Mouse (Mus musculus): Measurements from ENCODE around the gene Fam107b. TPM values are rescaled to one million over a fixed set of nuclear protein-coding genes. Genes with fewer than 3 reads are reported as not detected.

The Fam107b gene
- polyA plus RNA-seq, 1 experiment from 2014 or later, result 34.4 TPM

DNA sequence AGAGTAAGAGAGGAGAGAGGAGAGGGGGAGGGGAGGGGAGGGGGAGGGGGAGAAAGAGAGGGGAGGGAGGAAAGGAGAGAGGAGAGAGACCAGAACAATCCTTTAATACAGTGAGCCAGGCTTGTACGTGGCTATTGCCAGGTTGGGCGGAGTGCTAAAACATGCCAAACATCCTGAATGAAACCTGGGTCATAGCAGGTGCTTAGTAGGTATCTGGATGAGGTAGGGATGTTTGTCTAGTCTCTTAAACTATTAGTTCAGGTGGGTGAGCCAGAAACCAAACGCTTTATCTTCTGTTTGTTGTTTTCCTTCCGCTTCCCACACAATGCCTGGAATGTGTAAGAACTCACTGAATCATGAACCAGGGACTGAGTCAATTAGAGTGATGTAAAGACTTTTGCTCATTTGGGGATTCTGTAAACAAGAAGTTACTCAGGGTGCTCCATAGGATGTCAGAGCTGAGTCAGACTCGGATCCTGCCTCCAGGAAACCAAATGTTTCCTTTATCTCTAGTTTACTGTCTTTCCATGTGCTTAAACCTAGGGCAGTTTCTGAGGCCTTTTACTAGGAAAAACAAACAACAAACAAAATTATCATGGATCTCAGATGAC is 89.1 kb downstream of the Fam107b start:
- WGBS, result 44% methylated on average over 5 of the region's 5 CpGs
- ATAC-seq (replicated peaks; ENCODE audit: extremely low read depth, insufficient read depth, low FRiP score), result no peak
- no peak overlapping the region for H3K9ac ChIP-seq (ENCODE audit: low read length)

DNA sequence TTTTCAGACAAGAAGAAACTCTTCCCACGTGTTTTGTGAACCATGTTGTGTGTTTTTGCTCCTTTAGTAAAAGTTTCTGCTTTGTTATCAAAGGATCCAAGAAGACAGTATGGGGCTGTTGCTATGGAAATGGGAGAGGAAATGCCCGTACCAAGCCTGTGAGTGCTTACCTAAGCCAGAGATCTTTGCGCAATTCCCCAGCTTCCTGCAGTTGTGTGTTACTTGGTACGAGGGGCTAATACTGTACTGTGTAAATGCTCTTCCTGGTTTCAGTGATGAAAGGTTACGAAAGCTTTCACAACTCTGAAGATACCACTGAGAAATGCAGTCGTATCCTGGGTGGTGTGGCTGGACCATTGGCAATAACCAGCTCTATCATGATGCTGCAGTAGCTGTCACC is 93.8 kb downstream of the Fam107b start:
- no peaks in the 10 kb centered on the region for H3K4me1 ChIP-seq (ENCODE audit: control insufficient read depth, insufficient read depth, low read length)
- H3K9me3 ChIP-seq (replicated peaks; ENCODE audit: control insufficient read depth, low read length), result no peaks in the 10 kb centered on the region
- no peak overlapping the region for H3K27ac ChIP-seq (ENCODE audit: low read length)
- no peak overlapping the region for H3K4me2 ChIP-seq (ENCODE audit: low read depth, low read length)
- ATAC-seq (replicated peaks; ENCODE audit: extremely low read depth, insufficient read depth, low FRiP score), result no peak
- H3K36me3 ChIP-seq (ENCODE audit: control insufficient read depth, insufficient read depth), result no peaks in the 10 kb centered on the region
- H3K9ac ChIP-seq (ENCODE audit: low read length), result no peak overlapping the region
- 56% methylated on average over 6 of the region's 6 CpGs for WGBS
- no peak overlapping the region for H3K4me3 ChIP-seq (ENCODE audit: low read length)
- H3K27me3 ChIP-seq (ENCODE audit: control insufficient read depth, insufficient read depth, low read length), result no peaks in the 10 kb centered on the region

More for the DNA sequence above, 89.1 kb downstream of the Fam107b start:
- no peaks in the 10 kb centered on the region for H3K27me3 ChIP-seq (ENCODE audit: control insufficient read depth, insufficient read depth, low read length)
- H3K9me3 ChIP-seq (replicated peaks; ENCODE audit: control insufficient read depth, low read length), result no peaks in the 10 kb centered on the region
- peaks cover 12% of the 10 kb centered on the region; the same call in 1 of the 2 replicates for H3K4me1 ChIP-seq (ENCODE audit: control insufficient read depth, insufficient read depth, low read length)
- no peak overlapping the region for H3K4me2 ChIP-seq (ENCODE audit: low read depth, low read length)
- no peak overlapping the region for H3K27ac ChIP-seq (ENCODE audit: low read length)
- H3K36me3 ChIP-seq (ENCODE audit: control insufficient read depth, insufficient read depth), result no peaks in the 10 kb centered on the region
- H3K4me3 ChIP-seq (ENCODE audit: low read length), result no peak overlapping the region

GRCm38 (mm10) chr2:3668682-3669081 is 98.4 kb downstream of the Fam107b start:
- Histone ChIP-seq H3K9ac (ENCODE audit: low read length) (no peak overlapping the region), H3K9me3 (replicated peaks; ENCODE audit: control insufficient read depth, low read length) (no peaks in the 10 kb centered on the region), H3K27ac (ENCODE audit: low read length) (no peak overlapping the region), H3K4me1 (ENCODE audit: control insufficient read depth, insufficient read depth, low read length) (no peaks in the 10 kb centered on the region), H3K4me3 (ENCODE audit: low read length) (no peak overlapping the region), H3K36me3 (ENCODE audit: control insufficient read depth, insufficient read depth) (no peaks in the 10 kb centered on the region), H3K27me3 (ENCODE audit: control insufficient read depth, insufficient read depth, low read length) (no peaks in the 10 kb centered on the region), H3K4me2 (ENCODE audit: low read depth, low read length) (no peak overlapping the region)
- no peak for ATAC-seq (replicated peaks; ENCODE audit: extremely low read depth, insufficient read depth, low FRiP score)
- WGBS, result 55% methylated on average over 3 of the region's 3 CpGs

- Histone ChIP-seq H3K27ac (ENCODE audit: low read length) (no peak overlapping the region), H3K4me3 (ENCODE audit: low read length) (no peak overlapping the region), H3K9ac (ENCODE audit: low read length) (no peak overlapping the region), H3K4me1 (ENCODE audit: control insufficient read depth, insufficient read depth, low read length) (no peaks in the 10 kb centered on the region), H3K36me3 (ENCODE audit: control insufficient read depth, insufficient read depth) (no peaks in the 10 kb centered on the region), H3K27me3 (ENCODE audit: control insufficient read depth, insufficient read depth, low read length) (no peaks in the 10 kb centered on the region), H3K4me2 (ENCODE audit: low read depth, low read length) (no peak overlapping the region), H3K9me3 (replicated peaks; ENCODE audit: control insufficient read depth, low read length) (no peaks in the 10 kb centered on the region)
- no peak for ATAC-seq (replicated peaks; ENCODE audit: extremely low read depth, insufficient read depth, low FRiP score)
- 51% methylated on average over 2 of the region's 2 CpGs for WGBS
Observed at GRCm38 (mm10) chr2:3669646-3670045, 99.4 kb downstream of the Fam107b start.

GRCm38 (mm10) chr2:3672654-3673367 is 102.5 kb downstream of the Fam107b start:
- Histone ChIP-seq H3K36me3 (ENCODE audit: control insufficient read depth, insufficient read depth) (no peaks in the 10 kb centered on the region), H3K4me3 (ENCODE audit: low read length) (no peak overlapping the region), H3K4me2 (ENCODE audit: low read depth, low read length) (no peak overlapping the region), H3K27me3 (ENCODE audit: control insufficient read depth, insufficient read depth, low read length) (no peaks in the 10 kb centered on the region), H3K9ac (ENCODE audit: low read length) (no peak overlapping the region), H3K4me1 (ENCODE audit: control insufficient read depth, insufficient read depth, low read length) (no peaks in the 10 kb centered on the region), H3K9me3 (replicated peaks; ENCODE audit: control insufficient read depth, low read length) (no peaks in the 10 kb centered on the region), H3K27ac (ENCODE audit: low read length) (no peak overlapping the region)
- ATAC-seq (replicated peaks; ENCODE audit: extremely low read depth, insufficient read depth, low FRiP score), result no peak
- 70% methylated on average over 5 of the region's 5 CpGs for WGBS

DNA sequence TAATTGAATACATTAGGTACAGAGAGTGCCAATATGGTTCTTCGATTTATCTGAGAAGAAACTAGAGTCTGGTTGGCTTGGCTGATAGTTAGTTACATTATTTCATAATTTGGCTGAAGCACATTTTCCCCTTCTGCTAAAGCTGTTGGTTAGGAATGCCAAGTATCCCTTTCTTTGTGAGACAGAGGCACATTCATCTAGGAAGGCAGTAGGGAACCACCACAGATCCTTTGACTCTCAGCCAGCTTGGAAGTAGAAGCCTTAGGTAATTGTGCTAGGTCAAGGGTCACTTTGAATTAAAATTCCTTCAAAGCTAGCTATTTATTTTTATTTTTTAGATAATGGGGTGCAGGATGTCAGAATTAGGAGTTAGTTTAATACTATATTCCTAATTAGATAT is 105.2 kb downstream of the Fam107b start:
- Histone ChIP-seq H3K36me3 (ENCODE audit: control insufficient read depth, insufficient read depth) (no peaks in the 10 kb centered on the region), H3K4me3 (ENCODE audit: low read length) (no peak overlapping the region), H3K4me2 (ENCODE audit: low read depth, low read length) (no peak overlapping the region), H3K27ac (ENCODE audit: low read length) (no peak overlapping the region), H3K9me3 (replicated peaks; ENCODE audit: control insufficient read depth, low read length) (no peaks in the 10 kb centered on the region), H3K27me3 (ENCODE audit: control insufficient read depth, insufficient read depth, low read length) (no peaks in the 10 kb centered on the region), H3K4me1 (ENCODE audit: control insufficient read depth, insufficient read depth, low read length) (no peaks in the 10 kb centered on the region), H3K9ac (ENCODE audit: low read length) (no peak overlapping the region)
- 81% methylated on average over 1 of the region's 1 CpGs for WGBS
- no peak for ATAC-seq (replicated peaks; ENCODE audit: extremely low read depth, insufficient read depth, low FRiP score)

- H3K9me3 ChIP-seq (replicated peaks; ENCODE audit: control insufficient read depth, low read length), result no peaks in the 10 kb centered on the region
- ATAC-seq (replicated peaks; ENCODE audit: extremely low read depth, insufficient read depth, low FRiP score), result no peak
- WGBS, result 55% methylated on average over 4 of the region's 4 CpGs
- no peak overlapping the region for H3K4me3 ChIP-seq (ENCODE audit: low read length)
- H3K4me1 ChIP-seq (ENCODE audit: control insufficient read depth, insufficient read depth, low read length), result no peaks in the 10 kb centered on the region
- no peak overlapping the region for H3K27ac ChIP-seq (ENCODE audit: low read length)
- H3K4me2 ChIP-seq (ENCODE audit: low read depth, low read length), result no peak overlapping the region
- H3K27me3 ChIP-seq (ENCODE audit: control insufficient read depth, insufficient read depth, low read length), result no peaks in the 10 kb centered on the region
- H3K9ac ChIP-seq (ENCODE audit: low read length), result no peak overlapping the region
- H3K36me3 ChIP-seq (ENCODE audit: control insufficient read depth, insufficient read depth), result no peaks in the 10 kb centered on the region
Observed at GRCm38 (mm10) chr2:3682699-3683098, 112.4 kb downstream of the Fam107b start.

DNA sequence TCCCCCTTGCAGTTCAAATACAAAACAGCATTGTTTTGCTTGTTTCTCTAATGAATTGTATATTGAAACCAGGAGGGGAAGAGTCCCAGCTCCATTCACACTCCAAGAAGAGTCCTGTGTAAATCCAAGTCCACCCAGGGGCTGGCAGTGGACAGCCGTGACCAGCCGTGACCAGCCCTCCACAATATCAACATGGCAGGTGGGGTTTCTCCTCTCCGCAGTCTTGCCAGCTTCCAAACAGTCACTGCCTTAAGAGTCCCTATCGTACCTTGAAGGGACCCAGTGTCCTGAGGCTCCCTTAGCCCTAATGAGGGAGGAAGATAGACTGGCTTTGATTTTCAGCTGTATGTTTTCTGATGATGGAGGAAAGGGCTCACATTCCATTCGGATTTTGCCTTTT is 113.1 kb downstream of the Fam107b start:
- no peak overlapping the region for H3K4me3 ChIP-seq (ENCODE audit: low read length)
- no peak for ATAC-seq (replicated peaks; ENCODE audit: extremely low read depth, insufficient read depth, low FRiP score)
- H3K4me1 ChIP-seq (ENCODE audit: control insufficient read depth, insufficient read depth, low read length), result no peaks in the 10 kb centered on the region
- WGBS, result 73% methylated on average over 5 of the region's 5 CpGs
- H3K36me3 ChIP-seq (ENCODE audit: control insufficient read depth, insufficient read depth), result no peaks in the 10 kb centered on the region
- no peak overlapping the region for H3K9ac ChIP-seq (ENCODE audit: low read length)
- no peaks in the 10 kb centered on the region for H3K27me3 ChIP-seq (ENCODE audit: control insufficient read depth, insufficient read depth, low read length)
- H3K27ac ChIP-seq (ENCODE audit: low read length), result no peak overlapping the region
- no peaks in the 10 kb centered on the region for H3K9me3 ChIP-seq (replicated peaks; ENCODE audit: control insufficient read depth, low read length)
- no peak overlapping the region for H3K4me2 ChIP-seq (ENCODE audit: low read depth, low read length)

- no peak overlapping the region for H3K4me2 ChIP-seq (ENCODE audit: low read depth, low read length)
- no peaks in the 10 kb centered on the region for H3K9me3 ChIP-seq (replicated peaks; ENCODE audit: control insufficient read depth, low read length)
- no peaks in the 10 kb centered on the region for H3K27me3 ChIP-seq (ENCODE audit: control insufficient read depth, insufficient read depth, low read length)
- no peak overlapping the region for H3K9ac ChIP-seq (ENCODE audit: low read length)
- no peak for ATAC-seq (replicated peaks; ENCODE audit: extremely low read depth, insufficient read depth, low FRiP score)
- no peaks in the 10 kb centered on the region for H3K36me3 ChIP-seq (ENCODE audit: control insufficient read depth, insufficient read depth)
- 48% methylated on average over 6 of the region's 6 CpGs for WGBS
- no peak overlapping the region for H3K4me3 ChIP-seq (ENCODE audit: low read length)
- no peak overlapping the region for H3K27ac ChIP-seq (ENCODE audit: low read length)
- H3K4me1 ChIP-seq (ENCODE audit: control insufficient read depth, insufficient read depth, low read length), result no peaks in the 10 kb centered on the region
Observed at GRCm38 (mm10) chr2:3683751-3684229, 113.5 kb downstream of the Fam107b start.
